Mouse (Mus musculus) liver, adult 2 months (tissue): Measurements from ENCODE around the gene Lamp3.
"Not testable (repeated sequence)": the region's sequence is repeated elsewhere in the genome, so short reads cannot be mapped to it uniquely, and the experiment has no call there.

Experiments used
- CTCF ChIP-seq: fragments of 200-500 bp; IDR thresholded peaks from 2 replicates; pipeline ENCODE4 v1.5.1; 2011; ENCODE audit warnings: low read depth, low read length, control low read depth
- POLR2A ChIP-seq: fragments of 200-500 bp; IDR thresholded peaks from 2 replicates; pipeline ENCODE4 v1.6.1; 2011; ENCODE audit warnings: low read length, control low read depth; ENCODE audit not compliant: insufficient read depth; ENCODE audit errors: extremely low read depth

- peak; percentile 34 for TF ChIP-seq CTCF
- not testable (repeated sequence) for TF ChIP-seq POLR2A
Observed at GRCm38 (mm10) chr16:19724139-19724538, 18.0 kb upstream of the Lamp3 start.
